Mouse (Mus musculus): ENCODE data around the gene Zfp472.

DNA sequence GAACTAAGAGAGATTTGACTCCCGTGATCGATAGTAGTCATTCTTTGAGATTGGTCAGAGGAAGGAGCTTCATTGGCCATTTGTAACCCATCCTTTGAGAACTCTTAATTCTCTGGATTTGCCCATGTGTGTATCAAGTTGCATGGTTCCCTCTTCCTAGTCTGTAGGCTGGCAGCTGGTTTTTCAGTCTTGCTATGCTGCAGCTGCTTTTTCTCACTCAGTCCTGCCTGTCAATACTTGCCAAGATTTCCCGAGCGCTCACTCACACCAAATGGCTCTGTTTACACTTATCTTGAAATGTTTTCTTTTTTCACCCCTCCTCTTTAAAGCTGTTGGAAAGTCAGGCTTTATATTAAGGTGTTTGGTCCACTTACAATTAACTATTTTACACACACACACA is 15.7 kb downstream of the Zfp472 start:
- no peak for TF ChIP-seq POLR2A (IDR thresholded peaks at IDR 0.05; ENCODE audit: insufficient read depth, low read depth, low read length)
- no peak for TF ChIP-seq CTCF (IDR thresholded peaks at IDR 0.05)

All from heart, adult 2 months (tissue).